Mouse (Mus musculus): ENCODE measurements at regions not wholly inside any gene's neighbourhood (a gene's known extent, or its start where the extent isn't known, plus 50 kb on each side); places are given as distances from the start of the nearest gene placed in this dataset.

DNA sequence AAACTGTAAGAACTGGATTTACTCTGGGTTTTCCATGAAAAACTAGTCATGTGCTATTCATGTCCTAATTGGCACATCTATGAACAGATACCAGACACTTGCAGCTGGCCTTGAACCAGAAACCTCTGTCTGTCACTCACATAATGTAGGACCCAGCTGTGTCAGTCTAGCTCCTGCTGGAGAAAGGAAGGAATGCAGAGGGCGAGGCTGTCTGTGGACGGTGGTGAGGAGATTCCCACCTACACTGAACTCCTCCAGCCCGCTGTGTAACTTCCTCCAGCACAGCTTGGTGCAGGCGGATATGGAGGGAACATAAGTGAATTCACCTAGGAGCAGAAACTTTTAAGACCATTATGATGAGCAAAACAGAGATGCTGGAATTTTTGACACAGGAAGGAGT lies 89.7 kb upstream of the Lpar1 start (continued):
- TF ChIP-seq TCF12 (IDR thresholded peaks at IDR 0.05; ENCODE audit: low read depth, low read length), result no peak

DNA sequence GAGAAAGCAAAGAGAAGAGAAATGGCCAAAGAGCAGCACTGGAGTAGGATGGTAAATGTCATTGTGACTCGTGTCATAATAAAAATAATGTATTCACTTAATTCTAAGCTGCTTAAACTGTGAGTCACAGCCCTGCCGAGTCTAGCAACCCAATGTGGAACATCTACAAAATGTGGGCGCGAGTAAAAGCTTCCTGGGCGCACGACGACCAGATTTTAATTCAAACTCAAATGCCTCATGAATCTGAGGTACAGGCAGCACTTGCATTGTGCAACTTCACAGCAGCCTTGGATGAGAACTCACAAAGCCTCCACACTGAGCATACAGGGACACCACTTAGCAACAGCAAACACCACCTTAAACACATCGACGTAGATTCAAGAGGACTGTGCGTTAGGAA lies 88.5 kb upstream of the Lpar1 start:
- no peak overlapping the region for H3K9ac ChIP-seq (ENCODE audit: control insufficient read depth, low read depth, low read length, poor library complexity, severe bottlenecking)
- H3K4me1 ChIP-seq (ENCODE audit: control insufficient read depth in 1 of 2, insufficient read depth in 2 of 2, low read length in 2 of 2), result no peaks in the 10 kb centered on the region
- no peaks in the 10 kb centered on the region for H3K27me3 ChIP-seq (ENCODE audit: control insufficient read depth in 1 of 2, insufficient read depth in 2 of 2, low read length in 2 of 2)
- DNase-seq (ENCODE audit: low read depth, low spot score), result no peak
- H3K36me3 ChIP-seq (ENCODE audit: control insufficient read depth in 1 of 2, insufficient read depth in 2 of 2, low read length in 2 of 2), result no peaks in the 10 kb centered on the region
- TF ChIP-seq UBTF (IDR thresholded peaks at IDR 0.05; ENCODE audit: borderline replicate concordance, insufficient read depth, low read depth, low read length) (no peak), TBP (IDR thresholded peaks at IDR 0.05; ENCODE audit: low read depth, low read length) (no peak), MXI1 (IDR thresholded peaks at IDR 0.05; ENCODE audit: low read depth, low read length) (no peak), CTCF (IDR thresholded peaks at IDR 0.05 in 2 of 3, conservative IDR thresholded peaks at IDR 0.05 in 1 of 3; ENCODE audit: control insufficient read depth in 1 of 3, insufficient read depth in 1 of 3, low read depth in 2 of 3, low read length in 3 of 3, poor library complexity in 1 of 3, severe bottlenecking in 1 of 3) (no peak), JUND (IDR thresholded peaks at IDR 0.05; ENCODE audit: low read depth, low read length) (no peak), SMC3 (IDR thresholded peaks at IDR 0.05; ENCODE audit: low read depth, low read length) (no peak), TCF12 (IDR thresholded peaks at IDR 0.05; ENCODE audit: low read depth, low read length) (no peak), POLR2AphosphoS5 (IDR thresholded peaks at IDR 0.05; ENCODE audit: borderline replicate concordance, low read depth, low read length) (no peak)
- H3K79me2 ChIP-seq (ENCODE audit: control insufficient read depth, insufficient read depth, low read length, poor library complexity), result no peaks in the 10 kb centered on the region
- H3K27ac ChIP-seq (ENCODE audit: control insufficient read depth, low read depth, low read length), result no peak overlapping the region
- no peak overlapping the region for H3K4me3 ChIP-seq (ENCODE audit: control insufficient read depth in 1 of 2, insufficient read depth in 1 of 2, low read depth in 2 of 2, low read length in 2 of 2)
- no peaks in the 10 kb centered on the region for H3K9me3 ChIP-seq (replicated peaks; ENCODE audit: insufficient read depth, low read length)

- H3K79me2 ChIP-seq (ENCODE audit: control insufficient read depth, insufficient read depth, low read length, poor library complexity), result no peaks in the 10 kb centered on the region
- H3K27me3 ChIP-seq (ENCODE audit: control insufficient read depth in 1 of 2, insufficient read depth in 2 of 2, low read length in 2 of 2), result no peaks in the 10 kb centered on the region; a peak in 1 of 4 replicates
- no peaks in the 10 kb centered on the region for H3K4me1 ChIP-seq (ENCODE audit: control insufficient read depth in 1 of 2, insufficient read depth in 2 of 2, low read length in 2 of 2)
- no peaks in the 10 kb centered on the region for H3K9me3 ChIP-seq (replicated peaks; ENCODE audit: insufficient read depth, low read length)
- no peak overlapping the region for H3K27ac ChIP-seq (ENCODE audit: control insufficient read depth, low read depth, low read length)
- H3K9ac ChIP-seq (ENCODE audit: control insufficient read depth, low read depth, low read length, poor library complexity, severe bottlenecking), result no peak overlapping the region
- TF ChIP-seq E2F4 (IDR thresholded peaks at IDR 0.05; ENCODE audit: borderline replicate concordance, low read depth, low read length) (no peak), NRF1 (IDR thresholded peaks at IDR 0.05; ENCODE audit: insufficient read depth, low read depth, low read length, poor library complexity, severe bottlenecking) (no peak), TCF12 (IDR thresholded peaks at IDR 0.05; ENCODE audit: low read depth, low read length) (no peak), JUND (IDR thresholded peaks at IDR 0.05; ENCODE audit: low read depth, low read length) (no peak), MYC (IDR thresholded peaks at IDR 0.05; ENCODE audit: low read depth, low read length) (no peak), MEF2A (IDR thresholded peaks at IDR 0.05; ENCODE audit: extremely low read depth, insufficient replicate concordance, low read depth, low read length, poor library complexity, severe bottlenecking) (no peak), TBP (IDR thresholded peaks at IDR 0.05; ENCODE audit: low read depth, low read length) (no peak), POLR2A (IDR thresholded peaks at IDR 0.05; ENCODE audit: control insufficient read depth in 1 of 2, insufficient read depth in 1 of 2, low read depth in 1 of 2, low read length in 2 of 2, poor library complexity in 1 of 2) (no peak), MXI1 (IDR thresholded peaks at IDR 0.05; ENCODE audit: low read depth, low read length) (no peak), CHD2 (IDR thresholded peaks at IDR 0.05; ENCODE audit: low read length) (no peak), SMC3 (IDR thresholded peaks at IDR 0.05; ENCODE audit: low read depth, low read length) (no peak), GABPA (IDR thresholded peaks at IDR 0.05; ENCODE audit: low read depth, low read length) (no peak), USF1 (IDR thresholded peaks at IDR 0.05; ENCODE audit: low read depth, low read length) (no peak), TAL1 (IDR thresholded peaks at IDR 0.05; ENCODE audit: low read length) (no peak), SIN3A (IDR thresholded peaks at IDR 0.05; ENCODE audit: low read length) (no peak), POLR2AphosphoS5 (IDR thresholded peaks at IDR 0.05; ENCODE audit: borderline replicate concordance, low read depth, low read length) (no peak), HCFC1 (IDR thresholded peaks at IDR 0.05; ENCODE audit: low read depth, low read length) (no peak)
- H3K4me3 ChIP-seq (ENCODE audit: control insufficient read depth in 1 of 2, insufficient read depth in 1 of 2, low read depth in 2 of 2, low read length in 2 of 2), result no peak overlapping the region
- no peaks in the 10 kb centered on the region for H3K36me3 ChIP-seq (ENCODE audit: control insufficient read depth in 1 of 2, insufficient read depth in 2 of 2, low read length in 2 of 2)
- DNase-seq (ENCODE audit: low read depth, low spot score), result no peak
Measured at GRCm38 (mm10) chr4:58632696-58633095, 79.0 kb upstream of the Lpar1 start.

All from MEL (cell line).